Mouse (Mus musculus) heart, embryonic 14.5 days (tissue): ENCODE measurements around the gene Alk. TPM values are rescaled to one million over a fixed set of nuclear protein-coding genes. Genes with fewer than 3 reads are reported as not detected.
A peak's percentile ranks its signal among the peaks of the same experiment; 100 is the strongest.

ENCODE experiments used
- ATAC-seq: fragments of 200-750 bp; cut with Nextera tagmentation; 2 replicates; pipeline ENCODE4 v1.8.0; 2017; ENCODE audit warnings: low read depth, moderate TSS enrichment; ENCODE audit not compliant: insufficient number of reproducible peaks, insufficient read depth, low FRiP score
- H3K27ac ChIP-seq, 2 experiments: fragments of 200-500 bp in 1 of 2; fragments of 300-500 bp in 1 of 2; sonication (generic) in 1 of 2; replicated peaks in 1 of 2; 2 replicates each; pipeline ENCODE4 v1.5.1; 2012 to 2014; ENCODE audit warnings: low read depth in 2 of 2, low read length in 2 of 2, control low read depth in 1 of 2, mild to moderate bottlenecking in 1 of 2, mixed read lengths in 1 of 2; ENCODE audit not compliant: control insufficient read depth in 1 of 2, insufficient read depth in 1 of 2
- H3K27me3 ChIP-seq: fragments of 300-500 bp; sonication (generic); 2 replicates; pipeline ENCODE4 v1.6.1; 2014; ENCODE audit warnings: mild to moderate bottlenecking, low read length, control low read depth; ENCODE audit not compliant: control insufficient read depth, insufficient read depth
- H3K36me3 ChIP-seq: fragments of 300-500 bp; sonication (generic); 2 replicates; pipeline ENCODE4 v1.6.1; 2014; ENCODE audit warnings: mild to moderate bottlenecking, control low read depth, low read length, mixed read lengths; ENCODE audit not compliant: control insufficient read depth, insufficient read depth
- H3K4me1 ChIP-seq, 2 experiments: fragments of 200-500 bp in 1 of 2; fragments of 300-500 bp in 1 of 2; sonication (generic) in 1 of 2; 2 replicates each; pipeline ENCODE4 v1.6.1; 2012 to 2014; ENCODE audit warnings: low read length in 2 of 2, control low read depth in 1 of 2, mixed read lengths in 1 of 2; ENCODE audit not compliant: control insufficient read depth in 2 of 2, insufficient read depth in 2 of 2
- H3K4me2 ChIP-seq: fragments of 300-500 bp; sonication (generic); 2 replicates; pipeline ENCODE4 v1.6.1; 2014; ENCODE audit warnings: mild to moderate bottlenecking, low read length
- H3K4me3 ChIP-seq, 2 experiments: fragments of 200-500 bp in 1 of 2; fragments of 300-500 bp in 1 of 2; sonication (generic) in 1 of 2; 2 replicates each; pipeline ENCODE4 v1.5.1; 2012 to 2014; ENCODE audit warnings: low read length in 2 of 2, mild to moderate bottlenecking in 2 of 2, control low read depth in 1 of 2, low read depth in 1 of 2, moderate library complexity in 1 of 2; ENCODE audit not compliant: control insufficient read depth in 1 of 2, insufficient read depth in 1 of 2
- H3K9ac ChIP-seq: fragments of 300-500 bp; sonication (generic); 2 replicates; pipeline ENCODE4 v1.6.1; 2014; ENCODE audit warnings: mild to moderate bottlenecking, low read length
- H3K9me3 ChIP-seq: fragments of 300-500 bp; sonication (generic); 2 replicates; pipeline ENCODE4 v1.6.1; 2016; ENCODE audit warnings: low read length, control low read depth; ENCODE audit not compliant: control insufficient read depth
- WGBS: fragments of 180-500 bp; shearing (Covaris S2); extraction: QIAGEN DNeasy Blood & Tissue Kit; methylation state at CpG from one replicate; pipeline ENCODE4 v1.1.7; 2014; 5-methylcytosine and 5-hydroxymethylcytosine counted together
- polyA plus RNA-seq: library from polyadenylated mRNA; unstranded; fragments of >200 nt; fragmentation: Nextera tagmentation; extraction: Ambion mirVana; gene quantifications from 2 replicates; pipeline ENCODE4 v1.2.1, GENCODE M21; 2014

Alk gene
- polyA plus RNA-seq, 1 experiment from 2014 or later, result 0.14 TPM

- ATAC-seq, result no peak
- Histone ChIP-seq H3K27me3 (no peaks in the 10 kb centered on the region), H3K4me3 (no peak overlapping the region), H3K4me2 (no peak overlapping the region), H3K27ac (no peak overlapping the region), H3K36me3 (no peaks in the 10 kb centered on the region), H3K9me3 (no peaks in the 10 kb centered on the region), H3K4me1 (peaks cover 4% of the 10 kb centered on the region in 2 experiments; a peak in 3 of 4 replicates), H3K9ac (no peak overlapping the region; the same call in 1 of the 2 replicates)
- 41% methylated on average over 9 of the region's 9 CpGs for WGBS
These were observed 618.0 kb downstream of the Alk start for GRCm38 (mm10) chr17:71986456-71986855.

DNA sequence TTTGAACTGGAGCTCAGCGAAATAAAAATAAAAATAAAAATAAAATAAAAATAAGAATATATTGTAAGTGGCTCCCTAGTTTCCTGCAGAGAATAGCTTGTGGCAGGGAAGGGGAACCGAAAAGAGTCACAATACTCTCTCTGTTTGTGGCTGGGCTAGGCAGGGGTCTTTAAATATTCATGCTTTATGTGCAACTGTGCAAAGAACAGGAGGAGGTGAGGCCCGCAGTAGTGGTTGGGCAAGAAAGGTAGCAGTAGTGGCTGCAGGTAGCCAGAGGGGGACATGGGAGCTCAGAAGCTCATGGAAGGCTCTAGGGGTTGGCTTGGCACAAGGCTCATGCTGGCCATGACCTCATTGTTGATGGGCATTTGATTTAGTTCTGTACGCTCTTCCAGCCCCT, 623.2 kb downstream of the Alk start:
- H3K27ac ChIP-seq, result no peak overlapping the region
- ATAC-seq, result no peak
- peaks cover 4 to 7% of the 10 kb centered on the region in 2 experiments; a peak in 3 of 4 replicates for H3K4me1 ChIP-seq

DNA sequence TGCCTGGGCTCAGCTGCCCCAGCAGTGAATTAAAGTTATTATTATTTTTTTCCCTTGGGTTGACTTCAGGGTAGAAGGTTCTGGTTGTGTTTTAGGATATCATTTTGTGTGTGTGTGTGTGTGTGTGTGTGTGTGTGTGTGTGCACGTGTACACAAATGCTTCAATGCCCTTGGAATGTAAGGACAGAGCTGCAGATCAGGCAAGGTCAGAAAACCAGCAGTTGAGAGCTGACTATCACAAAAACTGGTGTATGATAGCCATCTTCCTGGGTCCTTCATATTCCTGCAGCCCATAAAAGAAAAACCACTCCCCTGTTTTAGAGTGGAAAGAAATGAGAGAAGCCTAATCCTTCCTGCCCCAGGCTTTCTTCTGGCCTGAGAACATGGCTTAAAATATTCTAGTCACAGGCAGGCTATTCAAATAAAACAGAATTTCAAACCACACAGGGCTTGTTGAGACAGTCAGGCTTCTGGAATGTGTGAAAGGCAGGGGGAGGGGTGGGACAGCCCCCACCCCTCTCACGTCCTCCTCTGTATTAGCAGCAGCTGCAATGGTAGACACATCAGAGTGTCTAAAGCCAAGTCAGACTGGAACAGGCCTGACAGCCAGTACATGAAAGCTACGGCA, 623.8 kb downstream of the Alk start:
- 0 out of 2 replicates have a peak, but pooled peaks have one; percentile 41 for ATAC-seq
- H3K27ac ChIP-seq, result 0 out of 4 replicates have a peak overlapping the region, but pooled peaks have one; percentile 4 to 19
- 19% methylated on average over 3 of the region's 3 CpGs for WGBS

More for the DNA sequence above, 623.2 kb downstream of the Alk start:
- Histone ChIP-seq H3K36me3 (no peaks in the 10 kb centered on the region), H3K4me3 (no peak overlapping the region), H3K9me3 (no peaks in the 10 kb centered on the region), H3K27me3 (no peaks in the 10 kb centered on the region), H3K9ac (no peak overlapping the region), H3K4me2 (no peak overlapping the region)
- 82% methylated on average over 4 of the region's 4 CpGs for WGBS

GRCm38 (mm10) chr17:71979137-71979536, 625.3 kb downstream of the Alk start:
- peaks cover 4 to 7% of the 10 kb centered on the region in 2 experiments; a peak in 3 of 4 replicates for H3K4me1 ChIP-seq
- WGBS, result 88% methylated on average over 8 of the region's 8 CpGs
- no peaks in the 10 kb centered on the region for H3K36me3 ChIP-seq
- H3K4me2 ChIP-seq, result no peak overlapping the region
- no peak overlapping the region for H3K27ac ChIP-seq
- H3K9ac ChIP-seq, result no peak overlapping the region
- no peaks in the 10 kb centered on the region for H3K9me3 ChIP-seq
- no peaks in the 10 kb centered on the region for H3K27me3 ChIP-seq
- ATAC-seq, result no peak
- H3K4me3 ChIP-seq, result no peak overlapping the region

More for the DNA sequence above, 623.8 kb downstream of the Alk start:
- no peak overlapping the region for H3K4me2 ChIP-seq
- no peaks in the 10 kb centered on the region for H3K9me3 ChIP-seq
- no peaks in the 10 kb centered on the region for H3K36me3 ChIP-seq
- H3K9ac ChIP-seq, result no peak overlapping the region
- peaks cover 4 to 7% of the 10 kb centered on the region in 2 experiments; a peak in 3 of 4 replicates for H3K4me1 ChIP-seq
- no peaks in the 10 kb centered on the region for H3K27me3 ChIP-seq
- H3K4me3 ChIP-seq, result no peak overlapping the region

GRCm38 (mm10) chr17:71976661-71977060, 627.8 kb downstream of the Alk start:
- WGBS, result 74% methylated on average over 4 of the region's 4 CpGs
- Histone ChIP-seq H3K4me3 (no peak overlapping the region), H3K27me3 (no peaks in the 10 kb centered on the region), H3K36me3 (no peaks in the 10 kb centered on the region), H3K4me1 (peaks cover 4 to 7% of the 10 kb centered on the region in 2 experiments; a peak in 3 of 4 replicates), H3K4me2 (no peak overlapping the region), H3K27ac (no peak overlapping the region), H3K9ac (no peak overlapping the region), H3K9me3 (no peaks in the 10 kb centered on the region)
- no peak for ATAC-seq

GRCm38 (mm10) chr17:71973704-71974103, 630.7 kb downstream of the Alk start:
- Histone ChIP-seq H3K27me3 (no peaks in the 10 kb centered on the region), H3K27ac (no peak overlapping the region)
- no peak for ATAC-seq

DNA sequence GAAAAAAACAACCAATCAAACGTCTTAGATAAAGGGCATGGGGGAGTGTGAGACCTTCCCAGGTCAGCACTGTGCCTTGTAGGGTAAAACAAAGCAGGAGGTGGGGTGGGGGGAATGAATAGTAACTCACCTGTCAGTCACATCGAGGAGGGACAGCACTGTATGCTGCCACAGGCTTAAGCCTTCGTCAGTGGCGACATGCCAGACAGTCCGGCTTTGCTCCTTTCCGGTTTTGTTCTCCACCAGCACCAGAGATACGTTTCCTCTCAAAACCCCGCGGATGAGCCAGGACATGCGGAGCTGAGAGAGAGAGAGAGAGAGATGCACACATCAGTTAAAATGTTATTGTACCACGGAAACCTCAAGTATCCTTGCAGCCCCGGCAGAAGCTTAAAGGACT, 637.1 kb downstream of the Alk start:
- no peak overlapping the region for H3K27ac ChIP-seq
- no peak for ATAC-seq
- H3K4me3 ChIP-seq, result no peak overlapping the region
- no peak overlapping the region for H3K9ac ChIP-seq
- WGBS, result 80% methylated on average over 12 of the region's 12 CpGs
- H3K4me1 ChIP-seq, result peaks cover 2 to 3% of the 10 kb centered on the region in 2 experiments; a peak in 2 of 4 replicates
- H3K4me2 ChIP-seq, result no peak overlapping the region
- H3K9me3 ChIP-seq, result no peaks in the 10 kb centered on the region
- 0 out of 2 replicates have a peak, but pooled peaks cover 3% of the 10 kb centered on the region for H3K27me3 ChIP-seq
- H3K36me3 ChIP-seq, result no peaks in the 10 kb centered on the region

More at GRCm38 (mm10) chr17:71973704-71974103, 630.7 kb downstream of the Alk start:
- Histone ChIP-seq H3K4me2 (no peak overlapping the region), H3K4me1 (no peaks in the 10 kb centered on the region), H3K9me3 (no peaks in the 10 kb centered on the region), H3K4me3 (no peak overlapping the region), H3K36me3 (no peaks in the 10 kb centered on the region), H3K9ac (no peak overlapping the region)
- WGBS, result 75% methylated on average over 7 of the region's 7 CpGs
